Mouse (Mus musculus): ENCODE measurements around the gene Fbxw8. TPM values are rescaled to one million over a fixed set of nuclear protein-coding genes. Genes with fewer than 3 reads are reported as not detected.

Gene Fbxw8
- polyA plus RNA-seq, 1 experiment, result 19.6 TPM

- H3K27ac ChIP-seq (ENCODE audit: control insufficient read depth, insufficient read depth, low read depth, low read length), result no peak overlapping the region
- no peak for TF ChIP-seq CTCF (IDR thresholded peaks at IDR 0.05; ENCODE audit: control insufficient read depth, insufficient read depth, insufficient replicate concordance, low read depth, low read length)
- TF ChIP-seq POLR2A (IDR thresholded peaks at IDR 0.05; ENCODE audit: control insufficient read depth, low read depth, low read length), result no peak
- H3K36me3 ChIP-seq (ENCODE audit: control insufficient read depth, insufficient read depth, low read length), result no peaks in the 10 kb centered on the region
- H3K27me3 ChIP-seq (ENCODE audit: control insufficient read depth, insufficient read depth, low read length), result no peaks in the 10 kb centered on the region
- H3K4me1 ChIP-seq (ENCODE audit: control insufficient read depth, insufficient read depth, low read length), result no peaks in the 10 kb centered on the region
- no peak overlapping the region for H3K4me3 ChIP-seq (ENCODE audit: control insufficient read depth, low read depth, low read length)
Measured at GRCm38 (mm10) chr5:118123096-118123495, 32.2 kb downstream of the Fbxw8 start.

- H3K36me3 ChIP-seq (ENCODE audit: control insufficient read depth, insufficient read depth, low read length), result no peaks in the 10 kb centered on the region
- no peak overlapping the region for H3K4me3 ChIP-seq (ENCODE audit: control insufficient read depth, low read depth, low read length)
- no peak overlapping the region for H3K27ac ChIP-seq (ENCODE audit: control insufficient read depth, insufficient read depth, low read depth, low read length)
- no peaks in the 10 kb centered on the region for H3K27me3 ChIP-seq (ENCODE audit: control insufficient read depth, insufficient read depth, low read length)
- H3K4me1 ChIP-seq (ENCODE audit: control insufficient read depth, insufficient read depth, low read length), result no peaks in the 10 kb centered on the region
- no peak for TF ChIP-seq POLR2A (IDR thresholded peaks at IDR 0.05; ENCODE audit: control insufficient read depth, low read depth, low read length)
- no peak for TF ChIP-seq CTCF (IDR thresholded peaks at IDR 0.05; ENCODE audit: control insufficient read depth, insufficient read depth, insufficient replicate concordance, low read depth, low read length)
Measured at GRCm38 (mm10) chr5:118121928-118122327, 33.3 kb downstream of the Fbxw8 start.

GRCm38 (mm10) chr5:118120670-118121069 is 34.6 kb downstream of the Fbxw8 start:
- no peak overlapping the region for H3K4me3 ChIP-seq (ENCODE audit: control insufficient read depth, low read depth, low read length)
- TF ChIP-seq CTCF (IDR thresholded peaks at IDR 0.05; ENCODE audit: control insufficient read depth, insufficient read depth, insufficient replicate concordance, low read depth, low read length) (no peak), POLR2A (IDR thresholded peaks at IDR 0.05; ENCODE audit: control insufficient read depth, low read depth, low read length) (no peak)
- no peaks in the 10 kb centered on the region for H3K36me3 ChIP-seq (ENCODE audit: control insufficient read depth, insufficient read depth, low read length)
- H3K27me3 ChIP-seq (ENCODE audit: control insufficient read depth, insufficient read depth, low read length), result no peaks in the 10 kb centered on the region
- H3K27ac ChIP-seq (ENCODE audit: control insufficient read depth, insufficient read depth, low read depth, low read length), result no peak overlapping the region
- H3K4me1 ChIP-seq (ENCODE audit: control insufficient read depth, insufficient read depth, low read length), result no peaks in the 10 kb centered on the region

- no peaks in the 10 kb centered on the region for H3K27me3 ChIP-seq (ENCODE audit: control insufficient read depth, insufficient read depth, low read length)
- H3K4me1 ChIP-seq (ENCODE audit: control insufficient read depth, insufficient read depth, low read length), result no peaks in the 10 kb centered on the region
- no peak overlapping the region for H3K27ac ChIP-seq (ENCODE audit: control insufficient read depth, insufficient read depth, low read depth, low read length)
- no peaks in the 10 kb centered on the region for H3K36me3 ChIP-seq (ENCODE audit: control insufficient read depth, insufficient read depth, low read length)
- no peak overlapping the region for H3K4me3 ChIP-seq (ENCODE audit: control insufficient read depth, low read depth, low read length)
- TF ChIP-seq POLR2A (IDR thresholded peaks at IDR 0.05; ENCODE audit: control insufficient read depth, low read depth, low read length) (no peak), CTCF (IDR thresholded peaks at IDR 0.05; ENCODE audit: control insufficient read depth, insufficient read depth, insufficient replicate concordance, low read depth, low read length) (no peak)
Measured at GRCm38 (mm10) chr5:118118922-118119321, 36.3 kb downstream of the Fbxw8 start.

GRCm38 (mm10) chr5:118118351-118118750 is 36.9 kb downstream of the Fbxw8 start:
- Histone ChIP-seq H3K27me3 (ENCODE audit: control insufficient read depth, insufficient read depth, low read length) (no peaks in the 10 kb centered on the region), H3K36me3 (ENCODE audit: control insufficient read depth, insufficient read depth, low read length) (no peaks in the 10 kb centered on the region), H3K27ac (ENCODE audit: control insufficient read depth, insufficient read depth, low read depth, low read length) (no peak overlapping the region), H3K4me3 (ENCODE audit: control insufficient read depth, low read depth, low read length) (no peak overlapping the region), H3K4me1 (ENCODE audit: control insufficient read depth, insufficient read depth, low read length) (no peaks in the 10 kb centered on the region)
- TF ChIP-seq POLR2A (IDR thresholded peaks at IDR 0.05; ENCODE audit: control insufficient read depth, low read depth, low read length) (no peak), CTCF (IDR thresholded peaks at IDR 0.05; ENCODE audit: control insufficient read depth, insufficient read depth, insufficient replicate concordance, low read depth, low read length) (no peak)

- H3K36me3 ChIP-seq (ENCODE audit: control insufficient read depth, insufficient read depth, low read length), result no peaks in the 10 kb centered on the region
- TF ChIP-seq POLR2A (IDR thresholded peaks at IDR 0.05; ENCODE audit: control insufficient read depth, low read depth, low read length), result no peak
- TF ChIP-seq CTCF (IDR thresholded peaks at IDR 0.05; ENCODE audit: control insufficient read depth, insufficient read depth, insufficient replicate concordance, low read depth, low read length), result no peak
- no peak overlapping the region for H3K4me3 ChIP-seq (ENCODE audit: control insufficient read depth, low read depth, low read length)
- no peaks in the 10 kb centered on the region for H3K27me3 ChIP-seq (ENCODE audit: control insufficient read depth, insufficient read depth, low read length)
- H3K4me1 ChIP-seq (ENCODE audit: control insufficient read depth, insufficient read depth, low read length), result no peaks in the 10 kb centered on the region
- no peak overlapping the region for H3K27ac ChIP-seq (ENCODE audit: control insufficient read depth, insufficient read depth, low read depth, low read length)
Measured at GRCm38 (mm10) chr5:118113617-118114016, 41.6 kb downstream of the Fbxw8 start.

GRCm38 (mm10) chr5:118113043-118113442 is 42.2 kb downstream of the Fbxw8 start:
- Histone ChIP-seq H3K27me3 (ENCODE audit: control insufficient read depth, insufficient read depth, low read length) (no peaks in the 10 kb centered on the region), H3K4me3 (ENCODE audit: control insufficient read depth, low read depth, low read length) (no peak overlapping the region), H3K4me1 (ENCODE audit: control insufficient read depth, insufficient read depth, low read length) (no peaks in the 10 kb centered on the region), H3K27ac (ENCODE audit: control insufficient read depth, insufficient read depth, low read depth, low read length) (no peak overlapping the region), H3K36me3 (ENCODE audit: control insufficient read depth, insufficient read depth, low read length) (no peaks in the 10 kb centered on the region)
- no peak for TF ChIP-seq CTCF (IDR thresholded peaks at IDR 0.05; ENCODE audit: control insufficient read depth, insufficient read depth, insufficient replicate concordance, low read depth, low read length)
- no peak for TF ChIP-seq POLR2A (IDR thresholded peaks at IDR 0.05; ENCODE audit: control insufficient read depth, low read depth, low read length)
